Mouse (Mus musculus): ENCODE data around the gene Gm10912. TPM values are rescaled to one million over a fixed set of nuclear protein-coding genes. Genes with fewer than 3 reads are reported as not detected.
"Not testable (repeated sequence)": the region's sequence is repeated elsewhere in the genome, so short reads cannot be mapped to it uniquely, and the experiment has no call there.

Gene Gm10912
- polyA plus RNA-seq, 1 experiment from 2014 or later = not detected

GRCm38 (mm10) chr2:104041632-104042031 lies 24.0 kb upstream of the Gm10912 start:
- no peak overlapping the region for H3K9ac ChIP-seq
- no peaks in the 10 kb centered on the region for H3K4me1 ChIP-seq
- no peak overlapping the region for H3K4me3 ChIP-seq (replicated peaks)
- no peaks in the 10 kb centered on the region for H3K9me3 ChIP-seq
- H3K27me3 ChIP-seq = no peaks in the 10 kb centered on the region
- H3K27ac ChIP-seq = no peak overlapping the region
- H3K36me3 ChIP-seq (replicated peaks) = peaks cover 21% of the 10 kb centered on the region
- no peak overlapping the region for H3K4me2 ChIP-seq
- no peak for ATAC-seq (ENCODE audit: low FRiP score)
- WGBS = 84% methylated on average over 5 of the region's 5 CpGs

- no peaks in the 10 kb centered on the region for H3K9me3 ChIP-seq
- 96% methylated on average over 15 of the region's 15 CpGs for WGBS
- H3K4me2 ChIP-seq = no peak overlapping the region
- no peaks in the 10 kb centered on the region for H3K4me1 ChIP-seq
- peaks cover 12% of the 10 kb centered on the region for H3K36me3 ChIP-seq (replicated peaks)
- no peak overlapping the region for H3K9ac ChIP-seq
- H3K27ac ChIP-seq = no peak overlapping the region
- no peak for ATAC-seq (ENCODE audit: low FRiP score)
- H3K4me3 ChIP-seq (replicated peaks) = no peak overlapping the region
- H3K27me3 ChIP-seq = no peaks in the 10 kb centered on the region
Observed at GRCm38 (mm10) chr2:104042766-104043165, 22.9 kb upstream of the Gm10912 start.

- WGBS = 53% methylated on average over 5 of the region's 5 CpGs
- H3K4me2 ChIP-seq = no peak overlapping the region
- no peaks in the 10 kb centered on the region for H3K4me1 ChIP-seq
- no peak overlapping the region for H3K4me3 ChIP-seq (replicated peaks)
- peaks cover 10% of the 10 kb centered on the region; the same call in 1 of the 2 replicates for H3K36me3 ChIP-seq (replicated peaks)
- H3K9ac ChIP-seq = no peak overlapping the region
- no peak for ATAC-seq (ENCODE audit: low FRiP score)
- H3K9me3 ChIP-seq = no peaks in the 10 kb centered on the region
- no peak overlapping the region for H3K27ac ChIP-seq
- no peaks in the 10 kb centered on the region for H3K27me3 ChIP-seq
Observed at GRCm38 (mm10) chr2:104043624-104044478, 21.8 kb upstream of the Gm10912 start.

- Histone ChIP-seq H3K27me3 (no peaks in the 10 kb centered on the region), H3K4me3 (replicated peaks) (no peak overlapping the region)
- ATAC-seq (ENCODE audit: low FRiP score) = no peak
Observed at GRCm38 (mm10) chr2:104044479-104045080, 21.0 kb upstream of the Gm10912 start.

GRCm38 (mm10) chr2:104058381-104058780 lies 7.2 kb upstream of the Gm10912 start:
- Histone ChIP-seq H3K27ac (no peak overlapping the region), H3K4me2 (no peak overlapping the region), H3K36me3 (replicated peaks) (peaks cover 35% of the 10 kb centered on the region), H3K9ac (no peak overlapping the region), H3K4me3 (replicated peaks) (no peak overlapping the region), H3K27me3 (no peaks in the 10 kb centered on the region), H3K9me3 (no peaks in the 10 kb centered on the region), H3K4me1 (no peaks in the 10 kb centered on the region)
- no peak for ATAC-seq (ENCODE audit: low FRiP score)
- WGBS = 88% methylated on average over 1 of the region's 1 CpGs

More at GRCm38 (mm10) chr2:104044479-104045080, 21.0 kb upstream of the Gm10912 start:
- Histone ChIP-seq H3K4me2 (no peak overlapping the region), H3K27ac (no peak overlapping the region), H3K4me1 (no peaks in the 10 kb centered on the region), H3K36me3 (replicated peaks) (peaks cover 10% of the 10 kb centered on the region; the same call in 1 of the 2 replicates), H3K9me3 (no peaks in the 10 kb centered on the region), H3K9ac (no peak overlapping the region)
- 97% methylated on average over 1 of the region's 1 CpGs for WGBS

- peaks cover 32% of the 10 kb centered on the region for H3K36me3 ChIP-seq (replicated peaks)
- no peaks in the 10 kb centered on the region for H3K4me1 ChIP-seq
- no peaks in the 10 kb centered on the region for H3K27me3 ChIP-seq
Observed at GRCm38 (mm10) chr2:104058954-104059353, 6.7 kb upstream of the Gm10912 start.

GRCm38 (mm10) chr2:104059786-104060185 lies 5.8 kb upstream of the Gm10912 start:
- Histone ChIP-seq H3K27me3 (no peaks in the 10 kb centered on the region), H3K9ac (no peak overlapping the region), H3K4me2 (no peak overlapping the region), H3K27ac (no peak overlapping the region), H3K4me3 (replicated peaks) (no peak overlapping the region), H3K36me3 (replicated peaks) (peaks cover 23% of the 10 kb centered on the region), H3K9me3 (no peaks in the 10 kb centered on the region), H3K4me1 (no peaks in the 10 kb centered on the region)
- WGBS = 93% methylated on average over 10 of the region's 10 CpGs
- no peak for ATAC-seq (ENCODE audit: low FRiP score)

More at GRCm38 (mm10) chr2:104058954-104059353, 6.7 kb upstream of the Gm10912 start:
- no peak for ATAC-seq (ENCODE audit: low FRiP score)
- no peak overlapping the region for H3K4me2 ChIP-seq
- no peak overlapping the region for H3K4me3 ChIP-seq (replicated peaks)
- H3K27ac ChIP-seq = no peak overlapping the region
- H3K9me3 ChIP-seq = no peaks in the 10 kb centered on the region
- 89% methylated on average over 4 of the region's 4 CpGs for WGBS
- no peak overlapping the region for H3K9ac ChIP-seq

GRCm38 (mm10) chr2:104060996-104061395 lies 4.6 kb upstream of the Gm10912 start:
- H3K4me1 ChIP-seq = no peaks in the 10 kb centered on the region
- H3K9ac ChIP-seq = no peak overlapping the region
- no peak overlapping the region for H3K4me3 ChIP-seq (replicated peaks)
- H3K9me3 ChIP-seq = no peaks in the 10 kb centered on the region
- H3K36me3 ChIP-seq (replicated peaks) = peaks cover 16% of the 10 kb centered on the region; the same call in 1 of the 2 replicates
- no peak for ATAC-seq (ENCODE audit: low FRiP score)
- H3K27ac ChIP-seq = no peak overlapping the region
- H3K27me3 ChIP-seq = no peaks in the 10 kb centered on the region
- 98% methylated on average over 6 of the region's 6 CpGs for WGBS
- H3K4me2 ChIP-seq = no peak overlapping the region

GRCm38 (mm10) chr2:104062665-104063064 lies 3.0 kb upstream of the Gm10912 start:
- Histone ChIP-seq H3K36me3 (replicated peaks) (peaks cover 16% of the 10 kb centered on the region; the same call in 1 of the 2 replicates), H3K9ac (no peak overlapping the region), H3K4me2 (no peak overlapping the region), H3K9me3 (no peaks in the 10 kb centered on the region), H3K27me3 (no peaks in the 10 kb centered on the region), H3K27ac (no peak overlapping the region), H3K4me1 (no peaks in the 10 kb centered on the region), H3K4me3 (replicated peaks) (no peak overlapping the region)
- ATAC-seq (ENCODE audit: low FRiP score) = no peak

- Histone ChIP-seq H3K4me3 (replicated peaks) (no peak overlapping the region), H3K27ac (no peak overlapping the region), H3K4me1 (no peaks in the 10 kb centered on the region), H3K9ac (no peak overlapping the region), H3K36me3 (replicated peaks) (peaks cover 16% of the 10 kb centered on the region; the same call in 1 of the 2 replicates), H3K4me2 (no peak overlapping the region), H3K27me3 (no peaks in the 10 kb centered on the region), H3K9me3 (no peaks in the 10 kb centered on the region)
- WGBS = 89% methylated on average over 2 of the region's 2 CpGs
- no peak for ATAC-seq (ENCODE audit: low FRiP score)
Observed at GRCm38 (mm10) chr2:104064152-104064551, 1.5 kb upstream of the Gm10912 start.

- H3K27me3 ChIP-seq; H3K4me2 ChIP-seq; H3K4me1 ChIP-seq; H3K27ac ChIP-seq; H3K9ac ChIP-seq; ATAC-seq (ENCODE audit: low FRiP score); H3K36me3 ChIP-seq (replicated peaks); H3K4me3 ChIP-seq (replicated peaks); H3K9me3 ChIP-seq: not testable (repeated sequence)
- WGBS = 91% methylated on average over 7 of the region's 7 CpGs
Observed at GRCm38 (mm10) chr2:104068450-104068849, 2.8 kb downstream of the Gm10912 start, which contains the start of gene Gm10799. Gene Gm10799 (minus strand): TSS chr2:104068550.

- under 1% methylated on average over 11 of the region's 13 CpGs for WGBS
Observed at GRCm38 (mm10) chr2:104069704-104070185, 4.1 kb downstream of the Gm10912 start, which contains the start of gene Cd59b. Gene Cd59b (plus strand): TSS chr2:104069849.

More at GRCm38 (mm10) chr2:104069704-104070185, 4.1 kb downstream of the Gm10912 start, which contains the start of gene Cd59b:
- Histone ChIP-seq H3K9me3 (no peaks in the 10 kb centered on the region), H3K27me3 (no peaks in the 10 kb centered on the region), H3K27ac (no peak within 1 kb of the TSS), H3K9ac (peak within 1 kb of the TSS; percentile 44), H3K4me1 (peaks cover 8% of the 10 kb centered on the region; the same call in 1 of the 2 replicates), H3K4me2 (peak within 1 kb of the TSS; percentile 55), H3K36me3 (replicated peaks) (no peaks in the 10 kb centered on the region), H3K4me3 (replicated peaks) (peak within 1 kb of the TSS; percentile 39)
- peak; percentile 83 for ATAC-seq (ENCODE audit: low FRiP score)

Data from forebrain, embryonic 12.5 days (tissue).